Mouse (Mus musculus) cerebral cortex, adult 2 months (tissue): ENCODE data around the gene Rnf167.

ENCODE experiments used
- WGBS: fragments of 180-500 bp; shearing (Covaris S2); methylation state at CpG from one replicate; pipeline ENCODE4 v1.1.7; 2018; 5-methylcytosine and 5-hydroxymethylcytosine counted together

Rnf167 gene

GRCm38 (mm10) chr11:70637764-70638163 is 9.3 kb upstream of the Rnf167 start:
- WGBS: 96% methylated on average over 1 of the region's 1 CpGs

DNA sequence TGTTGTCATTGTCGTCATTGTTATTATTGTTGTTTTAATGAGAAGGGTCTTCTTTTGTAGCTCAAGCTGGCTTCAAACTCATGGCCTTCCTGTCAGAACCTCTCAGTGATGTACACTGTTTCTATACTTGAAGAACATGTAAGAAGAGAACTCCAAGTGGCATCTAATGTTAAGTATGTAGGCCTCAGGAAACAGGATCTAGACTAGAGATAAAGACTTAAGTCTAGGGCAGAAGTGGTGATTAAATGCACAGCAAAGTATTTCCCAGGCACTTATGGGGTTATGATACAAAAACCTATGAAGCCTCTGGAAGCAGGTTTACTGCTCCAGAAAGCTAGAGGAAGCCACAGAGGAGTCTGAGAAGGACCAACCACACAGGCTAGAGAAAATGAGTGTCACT is 8.7 kb upstream of the Rnf167 start:
- WGBS: 90% methylated on average over 1 of the region's 1 CpGs

DNA sequence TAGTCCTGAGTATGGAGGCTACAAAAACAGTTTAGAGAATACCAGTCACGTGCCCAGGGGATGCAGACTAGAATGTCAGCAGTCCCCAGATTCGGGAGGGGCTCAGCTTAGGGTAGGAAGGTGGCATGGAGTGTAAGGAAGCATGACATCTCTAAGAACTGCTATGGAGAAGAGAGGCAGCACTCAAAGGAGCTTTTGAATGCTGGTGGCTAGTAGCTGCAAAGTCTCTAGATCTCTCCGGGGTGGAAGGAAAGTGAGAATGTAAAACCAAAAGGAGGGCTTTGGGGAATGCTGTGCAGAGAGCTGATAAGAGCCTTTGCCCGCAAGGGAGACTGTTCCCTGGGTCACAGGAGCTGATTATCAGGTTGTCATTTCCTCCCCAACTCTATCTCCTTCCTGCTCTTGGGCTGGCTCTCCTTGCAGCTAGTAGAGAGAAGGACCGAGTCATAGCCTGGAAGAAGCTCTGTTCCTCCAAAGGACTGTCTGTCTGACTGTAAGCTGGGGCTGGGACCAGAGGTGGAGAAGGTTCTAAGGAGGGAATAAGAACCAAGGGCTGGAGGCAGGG is 8.2 kb upstream of the Rnf167 start, which contains the start of gene Gp1ba:
Gene Gp1ba, plus strand, starts transcription at position 409 of the 565 bp plus-strand sequence.
- WGBS: 66% methylated on average over 5 of the region's 5 CpGs

DNA sequence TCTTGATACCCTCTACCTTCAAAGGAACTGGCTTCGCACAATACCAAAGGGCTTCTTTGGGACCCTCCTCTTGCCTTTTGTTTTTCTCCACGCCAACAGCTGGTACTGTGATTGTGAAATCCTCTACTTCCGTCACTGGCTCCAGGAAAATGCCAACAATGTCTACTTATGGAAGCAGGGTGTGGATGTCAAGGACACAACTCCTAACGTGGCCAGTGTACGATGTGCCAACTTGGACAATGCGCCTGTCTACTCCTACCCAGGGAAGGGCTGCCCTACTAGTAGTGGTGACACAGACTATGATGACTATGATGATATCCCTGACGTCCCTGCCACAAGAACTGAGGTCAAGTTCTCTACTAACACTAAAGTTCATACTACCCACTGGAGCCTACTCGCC is 7.1 kb upstream of the Rnf167 start:
- WGBS: 78% methylated on average over 8 of the region's 8 CpGs

GRCm38 (mm10) chr11:70641241-70641640 is 5.8 kb upstream of the Rnf167 start:
- 85% methylated on average over 7 of the region's 7 CpGs for WGBS

DNA sequence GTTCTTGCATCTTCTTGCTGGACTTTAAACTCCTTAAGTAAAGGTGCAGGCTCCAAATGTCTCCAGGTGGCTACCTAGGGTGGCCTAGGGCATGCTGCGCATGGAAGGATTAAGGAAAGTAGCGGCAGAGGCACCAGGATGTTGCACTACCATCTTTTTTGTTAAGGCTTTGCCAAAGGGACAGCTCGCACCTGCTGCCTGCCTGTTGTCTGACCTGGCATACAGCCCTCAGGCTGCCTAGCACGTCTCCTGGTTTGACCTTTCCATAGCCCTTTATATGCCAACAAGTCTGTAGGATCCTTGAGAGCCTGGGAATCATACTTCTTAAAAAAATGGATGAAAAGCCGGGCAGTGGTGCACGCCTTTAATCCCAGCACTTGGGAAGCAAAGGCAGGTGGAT is 4.0 kb upstream of the Rnf167 start:
- WGBS: 92% methylated on average over 6 of the region's 6 CpGs

GRCm38 (mm10) chr11:70644564-70645103 is 2.4 kb upstream of the Rnf167 start:
- WGBS: 84% methylated on average over 8 of the region's 8 CpGs

- WGBS: 82% methylated on average over 12 of the region's 12 CpGs
Measured at GRCm38 (mm10) chr11:70645461-70646258, 1.4 kb upstream of the Rnf167 start.

- 11% methylated on average over 3 of the region's 3 CpGs for WGBS
Measured at GRCm38 (mm10) chr11:70646259-70646555, 828 bp upstream of the Rnf167 start.

GRCm38 (mm10) chr11:70647716-70648420 is 833 bp downstream of the Rnf167 start:
- 4% methylated on average over 28 of the region's 28 CpGs for WGBS

GRCm38 (mm10) chr11:70648512-70648911 is 1.5 kb downstream of the Rnf167 start:
- 71% methylated on average over 4 of the region's 4 CpGs for WGBS

DNA sequence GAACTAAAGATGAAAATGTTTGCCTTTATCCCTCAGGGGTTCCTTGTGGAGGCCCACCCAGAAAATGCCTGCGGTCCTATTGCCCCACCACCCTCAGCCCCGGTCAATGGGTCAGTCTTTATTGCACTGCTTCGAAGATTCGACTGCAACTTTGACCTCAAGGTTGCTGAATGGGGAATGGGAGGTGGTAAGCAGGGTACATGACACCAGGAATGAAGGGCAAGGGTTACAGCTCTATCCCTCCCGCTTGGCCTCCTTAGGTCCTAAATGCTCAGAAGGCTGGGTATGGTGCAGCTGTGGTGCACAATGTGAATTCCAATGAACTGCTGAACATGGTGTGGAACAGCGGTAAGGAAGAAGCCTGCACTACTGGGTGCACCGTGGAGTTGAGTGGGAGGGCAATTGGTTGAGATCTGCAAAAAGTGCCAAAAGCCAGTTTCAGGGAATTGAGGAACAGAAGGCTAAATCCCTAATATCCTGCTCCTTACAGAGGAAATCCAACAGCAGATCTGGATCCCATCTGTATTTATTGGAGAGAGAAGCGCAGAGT is 2.2 kb downstream of the Rnf167 start:
- 75% methylated on average over 8 of the region's 8 CpGs for WGBS

DNA sequence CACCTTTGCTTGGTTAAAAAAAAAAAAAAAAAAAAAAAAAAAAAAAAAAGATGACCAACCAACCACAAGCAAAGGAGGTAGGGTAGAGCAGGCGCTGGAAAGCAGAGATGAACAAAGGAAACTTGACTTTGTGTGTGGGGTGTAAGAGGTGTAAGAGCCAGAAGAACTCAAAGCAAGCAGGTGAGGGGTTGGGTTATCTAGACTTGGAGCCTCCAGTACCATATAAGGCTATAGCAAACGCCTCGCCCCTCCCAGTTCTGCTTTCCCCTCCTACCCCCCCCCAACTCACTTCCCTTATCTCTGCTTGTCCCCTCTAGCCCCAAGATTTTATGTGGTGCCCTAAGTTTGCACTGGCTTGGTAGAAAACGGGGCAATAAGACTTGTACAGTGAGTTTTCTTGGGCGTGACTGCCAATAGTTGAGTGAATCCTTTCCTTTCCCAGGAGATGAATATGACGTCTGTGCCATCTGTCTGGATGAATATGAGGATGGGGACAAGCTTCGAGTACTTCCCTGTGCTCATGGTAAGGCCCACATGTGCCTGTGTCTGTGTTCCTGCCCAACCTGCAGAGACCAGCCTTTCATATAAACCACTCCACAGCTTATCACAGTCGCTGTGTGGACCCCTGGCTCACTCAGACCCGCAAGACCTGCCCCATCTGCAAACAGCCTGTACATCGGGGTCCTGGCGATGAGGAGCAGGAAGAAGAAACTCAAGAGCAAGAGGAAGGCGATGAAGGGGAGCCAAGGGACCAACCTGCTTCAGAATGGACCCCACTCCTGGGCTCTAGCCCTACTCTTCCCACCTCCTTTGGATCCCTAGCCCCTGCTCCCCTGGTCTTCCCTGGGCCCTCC is 3.5 kb downstream of the Rnf167 start:
- WGBS: 58% methylated on average over 12 of the region's 12 CpGs

- WGBS: 31% methylated on average over 2 of the region's 2 CpGs
Measured at GRCm38 (mm10) chr11:70651391-70651790, 4.4 kb downstream of the Rnf167 start.

GRCm38 (mm10) chr11:70652029-70652883 is 5.2 kb downstream of the Rnf167 start:
- 35% methylated on average over 12 of the region's 12 CpGs for WGBS

DNA sequence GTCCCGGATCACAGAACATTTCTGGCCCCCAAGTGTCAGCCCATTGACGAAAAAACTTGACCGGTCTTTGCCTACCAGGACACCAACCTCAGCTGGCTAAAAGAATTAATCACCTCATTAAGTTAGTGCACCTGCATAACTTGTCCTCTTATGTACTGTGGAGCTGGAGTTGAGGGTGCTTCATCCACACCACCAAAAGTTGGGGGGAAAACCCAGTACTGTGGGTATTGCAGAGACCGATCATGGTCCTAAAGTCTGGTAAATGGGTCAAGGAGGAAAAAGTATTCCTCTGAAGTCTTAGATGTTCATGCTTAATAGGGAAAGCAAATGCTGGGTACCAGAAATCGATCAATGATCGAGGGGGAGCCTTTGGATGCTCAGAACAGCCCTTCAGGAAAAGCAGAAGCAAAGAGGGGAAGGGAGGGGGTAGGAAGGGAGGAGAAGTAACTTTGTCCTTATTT is 5.9 kb downstream of the Rnf167 start:
- WGBS: 35% methylated on average over 6 of the region's 6 CpGs

DNA sequence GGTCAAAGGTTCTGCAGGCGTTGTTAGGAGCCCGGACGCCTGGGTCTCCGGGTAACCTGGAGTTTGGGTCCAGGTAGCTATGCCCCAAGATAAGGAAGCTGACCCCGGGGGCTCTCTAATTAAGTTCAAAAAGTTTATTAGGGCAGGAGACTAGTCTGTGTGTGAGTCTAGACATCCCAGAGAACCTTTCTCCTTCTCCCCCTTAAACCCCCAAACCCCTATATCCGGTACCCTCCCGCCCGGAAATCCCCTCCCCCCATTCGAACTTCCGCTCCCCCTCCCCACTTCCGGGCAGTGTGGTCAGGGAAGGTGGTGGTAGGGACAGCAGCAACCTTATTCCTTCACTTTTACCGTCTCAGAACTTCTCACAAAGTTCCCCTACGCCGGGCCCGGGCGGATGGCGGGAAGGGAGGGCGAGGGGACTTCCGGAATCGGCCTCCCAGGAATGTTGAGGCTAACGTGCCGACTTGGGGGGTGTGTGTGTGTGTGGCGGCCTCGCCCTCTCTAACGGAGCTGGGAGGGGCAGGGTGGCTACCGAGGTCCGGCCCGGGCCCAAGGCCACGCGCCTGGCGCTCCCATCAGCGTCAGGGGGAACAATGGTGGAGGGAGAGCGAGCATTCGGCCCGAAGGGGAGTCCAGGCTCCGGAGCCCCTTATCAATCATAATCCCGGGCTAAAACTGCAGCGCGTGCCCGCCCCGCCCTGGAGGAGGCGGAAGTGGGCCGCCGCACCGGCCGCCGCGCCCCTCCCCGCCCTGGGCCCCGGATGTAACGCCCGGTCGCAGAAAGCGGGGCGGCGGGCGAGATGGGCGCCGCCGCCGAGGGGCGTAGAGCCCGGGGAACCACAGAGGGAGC is 6.5 kb downstream of the Rnf167 start:
- WGBS: under 1% methylated on average over 63 of the region's 63 CpGs

GRCm38 (mm10) chr11:70654198-70654922 is 7.3 kb downstream of the Rnf167 start, which contains the start of gene Pfn1:
Pfn1 (minus strand) TSS chr11:70654644.
- under 1% methylated on average over 58 of the region's 61 CpGs for WGBS
